Mouse (Mus musculus) lung, adult 2 months (tissue): Measurements from ENCODE around the gene Gnpat.

Experiments used
- CTCF ChIP-seq: fragments of 200-500 bp; IDR thresholded peaks from 2 replicates; pipeline ENCODE4 v1.5.1; 2011; ENCODE audit warnings: mild to moderate bottlenecking, low read length, control low read depth; ENCODE audit not compliant: insufficient read depth
- POLR2A ChIP-seq: fragments of 200-500 bp; IDR thresholded peaks from 2 replicates; pipeline ENCODE4 v1.6.1; 2011; ENCODE audit warnings: low read depth, mild to moderate bottlenecking, control low read depth, low read length, borderline replicate concordance; ENCODE audit errors: extremely low read depth

- TF ChIP-seq POLR2A = no peak
- TF ChIP-seq CTCF = no peak
Measured at GRCm38 (mm10) chr8:124828561-124829240, 34.1 kb upstream of the Gnpat start.
